6 mouse cellular contexts compared by ENCODE assay signal in genomic region chr10:111107852-111108251, GRCm38 (mm10).
"Had no signal": no experiment of that assay in that cellular context is flagged by ENCODE, and none has a peak within 500 bp of the region (broad histone marks: within the 10 kb centered on the region; RNA-seq: fewer than 3 reads in every experiment).

No protein-coding gene starts in this region.

- H3K36me3 ChIP-seq: limb, embryonic 12.5 days; lung, embryonic 15.5 days; midbrain, embryonic 10.5 days; neural tube, embryonic 13.5 days; stomach, embryonic 15.5 days had no signal

- H3K27ac ChIP-seq: layer of hippocampus, adult 2 months; limb, embryonic 12.5 days; lung, embryonic 15.5 days; midbrain, embryonic 10.5 days; neural tube, embryonic 13.5 days; stomach, embryonic 15.5 days had no signal

- H3K9ac ChIP-seq: limb, embryonic 12.5 days; lung, embryonic 15.5 days; neural tube, embryonic 13.5 days; stomach, embryonic 15.5 days had no signal

- H3K9me3 ChIP-seq: limb, embryonic 12.5 days; lung, embryonic 15.5 days; midbrain, embryonic 10.5 days; neural tube, embryonic 13.5 days; stomach, embryonic 15.5 days had no signal

- H3K27me3 ChIP-seq: limb, embryonic 12.5 days; lung, embryonic 15.5 days; neural tube, embryonic 13.5 days; stomach, embryonic 15.5 days had no signal

- H3K4me1 ChIP-seq: lung, embryonic 15.5 days; midbrain, embryonic 10.5 days; stomach, embryonic 15.5 days had no signal
